Mouse (Mus musculus) lung, embryonic 15.5 days (tissue): ENCODE data around the gene Pgd. TPM values are rescaled to one million over a fixed set of nuclear protein-coding genes. Genes with fewer than 3 reads are reported as not detected.
"Not testable (repeated sequence)": the region's sequence is repeated elsewhere in the genome, so short reads cannot be mapped to it uniquely, and the experiment has no call there.

Source experiments
- ATAC-seq: fragments of 200-750 bp; cut with Nextera tagmentation; 2 replicates; pipeline ENCODE4 v1.8.0; 2017; ENCODE audit warnings: moderate number of reproducible peaks, borderline replicate concordance; ENCODE audit not compliant: low FRiP score, low TSS enrichment; ENCODE audit errors: extremely low read depth
- H3K27ac ChIP-seq: fragments of 300-500 bp; sonication (generic); 2 replicates; pipeline ENCODE4 v1.5.1; 2015; ENCODE audit warnings: moderate library complexity, mild to moderate bottlenecking, inconsistent platforms
- H3K27me3 ChIP-seq: fragments of 300-500 bp; sonication (generic); 2 replicates; pipeline ENCODE4 v1.6.1; 2015; ENCODE audit warnings: inconsistent platforms
- H3K36me3 ChIP-seq: fragments of 300-500 bp; sonication (generic); 2 replicates; pipeline ENCODE4 v1.6.1; 2015; ENCODE audit warnings: inconsistent platforms
- H3K4me1 ChIP-seq: fragments of 300-500 bp; sonication (generic); 2 replicates; pipeline ENCODE4 v1.6.1; 2015; ENCODE audit warnings: inconsistent platforms
- H3K4me2 ChIP-seq: fragments of 300-500 bp; sonication (generic); 2 replicates; pipeline ENCODE4 v1.6.1; 2015; ENCODE audit warnings: inconsistent platforms, mild to moderate bottlenecking, moderate library complexity
- H3K4me3 ChIP-seq: fragments of 300-500 bp; sonication (generic); 2 replicates; pipeline ENCODE4 v1.5.1; 2015; ENCODE audit warnings: mild to moderate bottlenecking, inconsistent platforms
- H3K9ac ChIP-seq: fragments of 300-500 bp; sonication (generic); 2 replicates; pipeline ENCODE4 v1.6.1; 2015; ENCODE audit warnings: inconsistent platforms
- H3K9me3 ChIP-seq: fragments of 300-500 bp; sonication (generic); 2 replicates; pipeline ENCODE4 v1.6.1; 2016; ENCODE audit warnings: inconsistent platforms
- WGBS: fragments of 180-500 bp; shearing (Covaris S2); methylation state at CpG from one replicate; pipeline ENCODE4 v1.1.7; 2015; 5-methylcytosine and 5-hydroxymethylcytosine counted together
- polyA plus RNA-seq: library from polyadenylated mRNA; unstranded; fragments of >200 nt; fragmentation: Nextera tagmentation; extraction: Ambion mirVana; gene quantifications from 2 replicates; pipeline ENCODE4 v1.2.1, GENCODE M21; 2015

Pgd gene
- polyA plus RNA-seq, result 117 TPM in 2 replicates

DNA sequence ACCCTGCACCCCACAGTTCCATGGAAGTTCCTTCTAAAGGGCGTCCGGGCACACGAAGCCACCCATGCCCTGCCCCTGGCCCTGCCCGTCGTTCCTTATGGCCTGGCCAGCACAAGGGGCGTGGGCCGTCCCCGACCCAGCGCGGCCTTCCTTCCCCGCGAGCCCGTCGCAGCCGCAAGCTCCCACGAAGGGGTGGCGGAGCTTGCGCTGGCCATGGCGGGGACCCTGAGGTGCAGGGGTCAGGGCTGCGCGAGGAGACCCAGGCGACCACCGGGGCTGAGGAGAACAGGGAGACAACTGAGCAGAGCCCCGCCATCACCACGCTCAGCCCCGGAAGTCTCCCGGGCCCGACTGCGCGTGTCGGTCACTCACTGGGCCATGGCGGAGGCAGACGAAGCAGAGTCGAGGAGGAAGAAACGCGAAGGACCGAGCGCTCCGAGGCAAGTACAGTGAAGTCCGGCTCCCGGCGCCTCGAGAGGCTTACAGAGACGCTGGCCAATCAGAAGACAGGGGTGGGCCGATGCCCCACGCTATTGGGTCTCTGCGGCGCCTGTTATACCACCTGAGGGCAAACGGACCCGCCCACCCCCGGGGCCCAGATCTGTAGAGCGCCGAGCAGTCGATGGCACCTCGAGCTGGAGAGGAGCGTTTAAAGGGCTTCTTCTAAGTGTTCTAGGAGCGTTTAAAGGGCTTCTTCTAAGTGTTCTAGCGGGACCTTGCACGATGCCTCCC lies at the start of gene Pgd:
Pgd (minus strand) TSS at position 557 of the 732 bp plus-strand sequence.
- peak within 1 kb of the TSS; percentile 72 for H3K4me3 ChIP-seq
- H3K36me3 ChIP-seq, result peaks cover 23% of the 10 kb centered on the region
- peak; percentile 99 for ATAC-seq
- peaks cover 9% of the 10 kb centered on the region for H3K4me1 ChIP-seq
- H3K4me2 ChIP-seq, result peak within 1 kb of the TSS; percentile 91
- peak within 1 kb of the TSS; percentile 82 for H3K9ac ChIP-seq
- peak within 1 kb of the TSS; percentile 70 for H3K27ac ChIP-seq
- no peaks in the 10 kb centered on the region for H3K9me3 ChIP-seq
- H3K27me3 ChIP-seq, result no peaks in the 10 kb centered on the region
- WGBS, result under 1% methylated on average over 59 of the region's 59 CpGs

DNA sequence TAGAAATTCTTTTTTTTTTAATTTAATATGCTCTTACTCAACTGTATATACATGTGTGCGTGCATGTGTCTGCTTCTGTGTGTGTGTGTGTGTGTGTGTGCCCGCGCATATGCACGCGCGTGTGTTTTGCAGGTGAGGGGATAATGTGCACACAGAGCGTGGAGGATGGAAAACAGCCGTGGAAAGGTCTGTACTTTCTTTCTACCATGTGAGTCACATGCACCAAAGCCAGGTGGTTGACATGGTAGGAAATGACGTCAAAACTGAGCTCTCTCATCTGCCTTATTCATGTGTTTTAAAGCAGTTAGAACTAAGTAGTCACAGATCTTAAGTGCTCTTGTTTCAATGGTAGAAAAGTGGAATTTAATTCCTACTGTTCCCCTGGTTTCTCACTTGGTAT lies 49.4 kb upstream of the Pgd start:
- H3K4me3 ChIP-seq, result no peak overlapping the region
- H3K9me3 ChIP-seq, result no peaks in the 10 kb centered on the region
- H3K36me3 ChIP-seq, result peaks cover 47% of the 10 kb centered on the region
- no peak overlapping the region for H3K27ac ChIP-seq
- H3K9ac ChIP-seq, result no peak overlapping the region
- H3K4me2 ChIP-seq, result no peak overlapping the region
- H3K27me3 ChIP-seq, result no peaks in the 10 kb centered on the region
- WGBS, result 83% methylated on average over 9 of the region's 9 CpGs
- peaks cover 3% of the 10 kb centered on the region; the same call in 1 of the 2 replicates for H3K4me1 ChIP-seq
- ATAC-seq, result no peak

DNA sequence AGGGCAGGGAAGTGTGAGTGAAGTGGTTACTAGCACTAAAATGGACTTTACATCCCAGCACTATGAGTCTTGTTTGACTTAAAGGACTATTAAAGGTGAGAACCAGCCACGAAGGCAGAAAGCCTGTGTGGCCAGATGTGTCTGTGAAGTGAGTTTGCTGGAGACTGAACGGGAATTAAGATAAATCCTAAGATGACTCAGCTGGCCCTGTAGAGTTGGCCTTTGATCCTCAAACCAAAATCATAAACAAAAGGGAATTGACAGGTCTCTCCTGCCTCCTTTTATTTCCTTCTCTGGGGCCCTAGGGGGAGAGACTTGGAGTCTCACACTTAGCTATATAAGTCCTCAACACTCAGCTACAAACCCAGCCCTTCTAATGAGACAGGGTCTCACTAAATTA lies 48.8 kb upstream of the Pgd start:
- H3K27me3 ChIP-seq, result no peaks in the 10 kb centered on the region
- H3K4me1 ChIP-seq, result peaks cover 3% of the 10 kb centered on the region; the same call in 1 of the 2 replicates

DNA sequence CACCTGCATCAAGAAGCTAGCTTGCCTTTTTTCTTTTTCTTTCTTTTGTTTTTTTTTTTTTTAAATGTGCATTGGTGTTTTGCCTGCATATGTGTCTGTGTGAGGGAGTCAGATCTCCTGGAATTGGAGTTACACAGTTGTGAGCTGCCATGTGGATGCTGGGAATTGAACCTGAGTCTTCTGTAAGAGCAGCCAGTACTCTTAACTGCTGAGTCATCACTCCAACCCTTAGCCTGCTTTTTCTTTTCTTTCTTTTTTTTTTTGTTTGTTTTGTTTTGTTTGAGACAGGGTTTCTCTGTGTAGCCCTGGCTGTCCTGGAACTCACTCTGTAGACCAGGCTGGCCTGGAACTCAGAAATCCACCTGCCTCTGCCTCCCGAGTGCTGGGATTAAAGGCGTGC lies 47.9 kb upstream of the Pgd start:
- 93% methylated on average over 2 of the region's 2 CpGs for WGBS
- H3K9me3 ChIP-seq, ATAC-seq, H3K27me3 ChIP-seq, H3K4me1 ChIP-seq, H3K4me3 ChIP-seq, H3K27ac ChIP-seq, H3K4me2 ChIP-seq, H3K9ac ChIP-seq: not testable (repeated sequence)
- peaks cover 52% of the 10 kb centered on the region for H3K36me3 ChIP-seq

More for the DNA sequence above, 48.8 kb upstream of the Pgd start:
- Histone ChIP-seq H3K9ac (no peak overlapping the region), H3K4me3 (no peak overlapping the region), H3K9me3 (no peaks in the 10 kb centered on the region), H3K36me3 (peaks cover 46% of the 10 kb centered on the region), H3K27ac (no peak overlapping the region), H3K4me2 (no peak overlapping the region)
- WGBS, result 22% methylated on average over 2 of the region's 2 CpGs
- no peak for ATAC-seq

DNA sequence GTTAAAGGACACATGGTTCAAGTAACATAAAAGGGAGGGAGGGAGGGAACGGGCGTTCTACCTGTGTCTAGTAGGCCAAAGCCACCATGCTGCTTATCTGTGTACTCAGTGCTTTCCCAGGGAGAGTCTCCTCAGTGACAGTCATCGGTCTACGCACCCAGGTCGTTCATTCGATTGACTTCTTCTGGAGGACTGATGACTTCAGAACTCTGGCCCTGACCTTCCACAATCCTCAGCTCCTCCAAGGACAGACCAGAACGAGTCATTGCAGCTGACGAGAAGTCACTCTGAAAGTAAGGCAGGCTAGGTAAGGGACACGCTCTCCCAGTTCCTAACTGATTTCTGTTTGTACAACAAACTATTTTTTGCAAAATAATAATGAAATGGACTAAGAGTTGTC lies 46.9 kb upstream of the Pgd start:
- Histone ChIP-seq H3K4me1 (peaks cover 3% of the 10 kb centered on the region; the same call in 1 of the 2 replicates), H3K27me3 (no peaks in the 10 kb centered on the region), H3K27ac (no peak overlapping the region), H3K9ac (no peak overlapping the region), H3K36me3 (peaks cover 51% of the 10 kb centered on the region), H3K4me2 (no peak overlapping the region), H3K4me3 (no peak overlapping the region), H3K9me3 (no peaks in the 10 kb centered on the region)
- 90% methylated on average over 9 of the region's 9 CpGs for WGBS
- no peak for ATAC-seq

DNA sequence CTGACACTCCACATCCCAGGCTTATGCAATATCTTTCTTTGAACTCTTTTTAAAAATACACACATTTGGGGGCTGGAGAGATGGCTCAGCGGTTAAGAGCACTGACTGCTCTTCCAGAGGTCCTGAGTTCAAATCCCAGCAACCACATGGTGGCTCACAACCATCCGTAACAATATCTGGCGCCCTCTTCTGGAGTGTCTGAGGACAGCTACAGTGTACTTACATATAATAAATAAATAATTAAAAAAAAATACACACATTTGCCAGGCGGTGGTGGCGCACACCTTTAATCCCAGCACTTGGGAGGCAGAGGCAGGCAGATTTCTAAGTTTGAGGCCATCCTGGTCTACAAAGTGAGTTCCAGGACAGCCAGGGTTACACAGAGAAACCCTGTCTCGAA lies 44.9 kb upstream of the Pgd start:
- not testable (repeated sequence) for H3K9me3 ChIP-seq, H3K9ac ChIP-seq, H3K4me1 ChIP-seq, ATAC-seq, H3K27ac ChIP-seq, H3K4me3 ChIP-seq, H3K4me2 ChIP-seq, H3K27me3 ChIP-seq
- H3K36me3 ChIP-seq, result peaks cover 60% of the 10 kb centered on the region
- WGBS, result 91% methylated on average over 6 of the region's 6 CpGs

DNA sequence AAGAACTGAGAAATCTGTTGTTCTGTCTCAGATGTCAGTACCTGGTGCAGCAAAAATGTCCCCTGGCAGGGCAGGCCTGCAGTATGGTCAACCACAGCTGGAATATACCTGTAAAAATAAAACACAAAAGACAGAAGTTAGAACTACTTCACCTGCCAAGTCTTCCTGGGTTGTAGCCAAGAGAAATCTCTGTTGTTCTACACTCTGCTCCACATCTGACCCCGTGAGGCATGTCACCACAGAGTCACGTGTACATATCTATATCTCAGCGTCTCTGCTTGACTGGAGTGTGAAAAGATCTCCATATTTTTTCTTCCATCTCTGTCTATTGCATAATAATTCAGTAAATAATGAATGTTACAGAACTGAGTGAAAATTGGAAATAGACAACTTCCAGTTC lies 35.9 kb upstream of the Pgd start:
- no peaks in the 10 kb centered on the region for H3K4me1 ChIP-seq
- no peak for ATAC-seq
- H3K4me2 ChIP-seq, result no peak overlapping the region
- H3K36me3 ChIP-seq, result peaks cover 48% of the 10 kb centered on the region; the same call in 1 of the 2 replicates
- 64% methylated on average over 3 of the region's 3 CpGs for WGBS
- H3K4me3 ChIP-seq, result no peak overlapping the region
- H3K27ac ChIP-seq, result no peak overlapping the region
- H3K9me3 ChIP-seq, result no peaks in the 10 kb centered on the region
- H3K9ac ChIP-seq, result no peak overlapping the region
- H3K27me3 ChIP-seq, result no peaks in the 10 kb centered on the region

DNA sequence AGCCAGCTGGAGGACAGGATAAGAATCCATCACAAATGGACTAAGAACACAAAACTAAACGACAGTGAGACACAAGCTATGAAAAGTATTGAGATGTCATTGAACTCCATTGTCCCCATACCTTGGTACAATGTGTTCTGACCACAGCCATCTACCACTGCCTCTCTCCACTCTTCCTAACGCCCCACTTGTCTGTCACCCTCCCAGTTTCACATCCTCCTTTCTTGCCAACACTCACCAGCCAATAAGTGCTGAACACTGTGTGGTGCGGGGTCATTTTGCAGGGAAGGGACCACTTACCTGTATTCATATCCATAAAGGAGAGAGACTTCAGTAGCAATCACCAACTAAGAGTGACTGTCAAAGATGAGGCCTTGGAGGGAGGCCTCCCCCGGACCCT lies 34.5 kb upstream of the Pgd start:
- no peak overlapping the region for H3K4me2 ChIP-seq
- H3K27me3 ChIP-seq, result no peaks in the 10 kb centered on the region
- H3K9ac ChIP-seq, result no peak overlapping the region
- H3K36me3 ChIP-seq, result peaks cover 40% of the 10 kb centered on the region; the same call in 1 of the 2 replicates
- ATAC-seq, result no peak
- no peaks in the 10 kb centered on the region for H3K4me1 ChIP-seq
- H3K27ac ChIP-seq, result no peak overlapping the region
- no peak overlapping the region for H3K4me3 ChIP-seq
- WGBS, result 84% methylated on average over 4 of the region's 4 CpGs
- H3K9me3 ChIP-seq, result no peaks in the 10 kb centered on the region

DNA sequence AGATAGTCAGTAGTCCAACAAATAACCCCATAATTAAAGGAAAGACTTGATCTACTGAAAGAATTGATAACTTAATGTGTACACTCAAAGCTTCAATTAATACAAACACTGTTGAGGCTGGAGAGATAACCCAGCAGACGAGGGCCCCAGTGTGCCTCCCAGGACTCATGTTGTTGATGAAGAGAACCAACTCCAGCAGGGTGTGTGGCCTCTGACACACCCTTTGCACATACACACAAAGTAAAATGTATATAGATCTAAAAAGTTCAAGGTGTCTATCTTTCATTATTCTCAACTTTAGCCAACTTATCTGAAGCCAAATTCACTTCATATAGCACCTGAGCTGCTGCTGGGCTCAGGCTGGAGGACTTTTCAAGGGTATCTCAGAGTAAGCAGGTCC lies 30.6 kb upstream of the Pgd start:
- Histone ChIP-seq H3K27me3 (no peaks in the 10 kb centered on the region), H3K4me2 (no peak overlapping the region), H3K36me3 (peaks cover 27% of the 10 kb centered on the region; the same call in 1 of the 2 replicates), H3K4me1 (no peaks in the 10 kb centered on the region), H3K9me3 (no peaks in the 10 kb centered on the region), H3K9ac (no peak overlapping the region), H3K27ac (no peak overlapping the region), H3K4me3 (no peak overlapping the region)
- 54% methylated on average over 1 of the region's 1 CpGs for WGBS
- no peak for ATAC-seq

DNA sequence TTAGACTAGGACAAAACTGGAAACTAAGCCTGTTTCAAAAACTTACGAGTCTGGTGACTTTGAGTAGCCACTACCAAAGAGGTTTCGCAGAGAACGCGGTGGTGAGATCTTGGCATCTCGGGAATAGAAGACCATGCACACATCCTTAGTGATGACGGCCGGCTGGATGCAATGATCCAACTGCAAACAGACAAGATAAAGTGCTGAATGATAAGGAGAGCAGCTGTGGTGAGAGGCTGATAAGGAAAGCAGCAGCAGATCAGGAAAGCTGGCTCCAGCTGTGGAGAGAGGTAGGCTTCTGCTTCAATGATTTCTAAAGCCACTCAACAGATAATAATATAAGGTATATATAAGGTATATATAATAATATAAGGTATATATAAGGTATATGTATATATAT lies 24.5 kb upstream of the Pgd start:
- 56% methylated on average over 7 of the region's 7 CpGs for WGBS
- no peak overlapping the region for H3K4me3 ChIP-seq
- H3K9me3 ChIP-seq, result no peaks in the 10 kb centered on the region
- no peak overlapping the region for H3K4me2 ChIP-seq
- H3K27ac ChIP-seq, result no peak overlapping the region
- peaks cover 12% of the 10 kb centered on the region; the same call in 1 of the 2 replicates for H3K36me3 ChIP-seq
- no peak overlapping the region for H3K9ac ChIP-seq
- no peaks in the 10 kb centered on the region for H3K27me3 ChIP-seq
- ATAC-seq, result no peak
- no peaks in the 10 kb centered on the region for H3K4me1 ChIP-seq

DNA sequence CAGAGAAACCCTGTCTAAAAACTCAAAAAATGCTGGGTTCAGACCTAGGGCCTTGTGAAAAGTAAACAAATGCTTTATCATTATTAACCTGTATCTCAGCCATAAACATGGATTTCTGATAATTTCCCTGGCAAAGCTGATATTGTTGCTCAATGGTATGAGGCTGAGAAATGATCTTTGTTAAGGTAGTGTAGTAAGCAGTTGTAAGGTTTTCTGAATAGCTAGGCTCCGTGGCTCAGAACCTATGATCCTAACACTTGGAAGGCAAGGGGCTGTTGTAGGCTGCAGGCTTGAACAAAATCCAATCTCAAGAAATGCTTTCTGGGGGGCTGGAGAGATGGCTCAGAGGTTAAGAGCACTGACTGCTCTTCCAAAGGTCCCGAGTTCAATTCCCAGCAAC lies 22.0 kb upstream of the Pgd start:
- no peak for ATAC-seq
- no peaks in the 10 kb centered on the region for H3K27me3 ChIP-seq
- no peak overlapping the region for H3K4me2 ChIP-seq
- H3K4me3 ChIP-seq, result no peak overlapping the region
- WGBS, result 74% methylated on average over 2 of the region's 2 CpGs
- H3K9ac ChIP-seq, result no peak overlapping the region
- no peak overlapping the region for H3K27ac ChIP-seq
- H3K4me1 ChIP-seq, result no peaks in the 10 kb centered on the region
- peaks cover 31% of the 10 kb centered on the region for H3K36me3 ChIP-seq
- H3K9me3 ChIP-seq, result no peaks in the 10 kb centered on the region

DNA sequence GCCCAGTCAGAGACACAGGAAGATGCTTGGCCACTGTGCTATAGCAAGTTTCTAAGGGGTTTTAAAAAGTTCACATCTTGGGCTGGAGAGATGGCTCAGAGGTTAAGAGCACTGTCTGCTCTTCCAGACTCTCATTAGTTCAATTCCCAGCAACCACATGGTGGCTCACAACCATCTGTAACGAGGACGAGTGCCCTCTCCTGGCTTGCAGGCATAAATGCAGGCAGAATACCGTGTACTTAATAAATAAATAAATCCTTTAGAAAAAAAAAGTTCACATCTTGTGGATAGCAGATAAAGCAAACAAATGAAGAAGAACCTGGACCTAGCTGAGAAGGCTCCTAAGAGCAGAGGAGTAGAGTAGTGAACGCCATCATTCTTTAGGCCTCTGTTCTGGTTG lies 16.2 kb upstream of the Pgd start:
- Histone ChIP-seq H3K4me2 (no peak overlapping the region), H3K27me3 (no peaks in the 10 kb centered on the region), H3K4me3 (no peak overlapping the region), H3K9ac (no peak overlapping the region), H3K4me1 (peaks cover 11% of the 10 kb centered on the region), H3K9me3 (no peaks in the 10 kb centered on the region), H3K27ac (no peak overlapping the region), H3K36me3 (peaks cover 58% of the 10 kb centered on the region)
- 62% methylated on average over 4 of the region's 4 CpGs for WGBS
- no peak for ATAC-seq
